Mouse (Mus musculus): ENCODE measurements around the gene Adh5. TPM values are rescaled to one million over a fixed set of nuclear protein-coding genes. Genes with fewer than 3 reads are reported as not detected.

Gene Adh5
- total RNA-seq, 2 experiments from 2014 or later: 209 TPM

Other genes with a start within 250 kb of the Adh5 start
- not detected for gene 4930579F01Rik, start 249.3 kb upstream of the Adh5 start, total RNA-seq (2021)
- 10 to 100 TPM; 10.8 to 23.5 TPM for gene Adh7, start 225.3 kb upstream of the Adh5 start, total RNA-seq (2021)
- gene Adh1, start 182.1 kb upstream of the Adh5 start, total RNA-seq (2021): 1,000 to 10,000 TPM; 2,760 to 3,266 TPM
- under 1 TPM in 1 of 2 experiments, not detected in 1; 0.21 TPM for gene Adh6a, start 129.8 kb upstream of the Adh5 start, total RNA-seq (2021)
- gene Adh6b, start 101.3 kb upstream of the Adh5 start, total RNA-seq (2021): 1 to 10 TPM; 1.1 to 1.2 TPM
- gene Adh4, start 27.6 kb upstream of the Adh5 start, total RNA-seq (2021): 1 to 10 TPM; 3.6 to 4.4 TPM
- 10 to 100 TPM; 47.0 to 50.4 TPM for gene Metap1, start 46.4 kb downstream of the Adh5 start, total RNA-seq (2021)
- gene Eif4e, start 83.1 kb downstream of the Adh5 start, total RNA-seq (2021): 100 to 1,000 TPM; 152 to 172 TPM